Mouse (Mus musculus) kidney, embryonic 14.5 days (tissue): ENCODE data around the gene Camsap2. TPM values are rescaled to one million over a fixed set of nuclear protein-coding genes. Genes with fewer than 3 reads are reported as not detected.

ENCODE experiments used
- ATAC-seq: fragments of 200-750 bp; cut with Nextera tagmentation; 2 replicates; pipeline ENCODE4 v1.8.0; 2017; ENCODE audit warnings: moderate number of reproducible peaks, mild to moderate bottlenecking, moderate TSS enrichment, moderate library complexity; ENCODE audit not compliant: low FRiP score, low TSS enrichment
- H3K27ac ChIP-seq: fragments of 300-500 bp; sonication (generic); 2 replicates; pipeline ENCODE4 v1.5.1; 2014; ENCODE audit warnings: low read depth, mild to moderate bottlenecking, low read length, moderate library complexity, mixed read lengths
- H3K27me3 ChIP-seq: fragments of 300-500 bp; sonication (generic); 2 replicates; pipeline ENCODE4 v1.6.1; 2014; ENCODE audit warnings: mild to moderate bottlenecking, low read length; ENCODE audit not compliant: control insufficient read depth, insufficient read depth
- H3K36me3 ChIP-seq: fragments of 300-500 bp; sonication (generic); 2 replicates; pipeline ENCODE4 v1.6.1; 2014; ENCODE audit warnings: low read length, mixed read lengths; ENCODE audit not compliant: control insufficient read depth, insufficient read depth
- H3K4me1 ChIP-seq: fragments of 300-500 bp; sonication (generic); 2 replicates; pipeline ENCODE4 v1.6.1; 2014; ENCODE audit warnings: low read length, mixed read lengths; ENCODE audit not compliant: control insufficient read depth, insufficient read depth
- H3K4me2 ChIP-seq: fragments of 300-500 bp; sonication (generic); replicated peaks from 2 replicates; pipeline ENCODE4 v1.6.1; 2014; ENCODE audit warnings: low read depth, mild to moderate bottlenecking, low read length
- H3K4me3 ChIP-seq: fragments of 300-500 bp; sonication (generic); 2 replicates; pipeline ENCODE4 v1.5.1; 2014; ENCODE audit warnings: mild to moderate bottlenecking, low read length
- H3K9ac ChIP-seq: fragments of 300-500 bp; sonication (generic); 2 replicates; pipeline ENCODE4 v1.6.1; 2014; ENCODE audit warnings: low read depth, mild to moderate bottlenecking, low read length, moderate library complexity
- H3K9me3 ChIP-seq: fragments of 300-500 bp; sonication (generic); 2 replicates; pipeline ENCODE4 v1.6.1; 2016; ENCODE audit warnings: low read length; ENCODE audit not compliant: control insufficient read depth
- WGBS: fragments of 180-500 bp; shearing (Covaris S2); extraction: QIAGEN DNeasy Blood & Tissue Kit; methylation state at CpG from one replicate; pipeline ENCODE4 v1.1.7; 2014; 5-methylcytosine and 5-hydroxymethylcytosine counted together
- polyA plus RNA-seq: library from polyadenylated mRNA; unstranded; fragments of >200 nt; fragmentation: Nextera tagmentation; extraction: Ambion mirVana; gene quantifications from 2 replicates; pipeline ENCODE4 v1.2.1, GENCODE M21; 2014

The Camsap2 gene
- polyA plus RNA-seq, 1 experiment from 2014 or later, result 19.1 TPM

DNA sequence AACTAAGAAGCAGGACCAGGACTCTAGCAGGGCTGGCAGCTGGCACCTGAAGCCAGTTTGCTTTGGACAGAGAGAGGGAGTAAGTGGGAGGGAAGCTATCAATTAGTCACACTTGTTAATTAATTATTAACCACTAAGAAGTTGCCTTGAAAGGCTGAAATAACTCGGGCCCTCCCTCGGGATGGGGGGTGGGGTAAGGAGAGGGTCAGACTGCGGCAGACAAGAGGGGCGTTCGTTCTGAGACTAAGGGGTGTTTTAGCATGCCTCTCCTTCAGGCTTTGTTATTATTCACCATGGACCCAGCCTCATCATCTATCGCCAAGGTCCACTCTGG is 116.9 kb downstream of the Camsap2 start:
- Histone ChIP-seq H3K36me3 (peaks cover 25% of the 10 kb centered on the region), H3K9me3 (no peaks in the 10 kb centered on the region), H3K4me2 (peak overlapping the region; percentile 52), H3K4me1 (peaks cover 51% of the 10 kb centered on the region), H3K4me3 (peak overlapping the region; percentile 14), H3K27ac (peak overlapping the region; percentile 52; the same call in 1 of the 2 replicates), H3K27me3 (no peaks in the 10 kb centered on the region), H3K9ac (no peak overlapping the region)
- no peak for ATAC-seq
- WGBS, result 11% methylated on average over 6 of the region's 6 CpGs

DNA sequence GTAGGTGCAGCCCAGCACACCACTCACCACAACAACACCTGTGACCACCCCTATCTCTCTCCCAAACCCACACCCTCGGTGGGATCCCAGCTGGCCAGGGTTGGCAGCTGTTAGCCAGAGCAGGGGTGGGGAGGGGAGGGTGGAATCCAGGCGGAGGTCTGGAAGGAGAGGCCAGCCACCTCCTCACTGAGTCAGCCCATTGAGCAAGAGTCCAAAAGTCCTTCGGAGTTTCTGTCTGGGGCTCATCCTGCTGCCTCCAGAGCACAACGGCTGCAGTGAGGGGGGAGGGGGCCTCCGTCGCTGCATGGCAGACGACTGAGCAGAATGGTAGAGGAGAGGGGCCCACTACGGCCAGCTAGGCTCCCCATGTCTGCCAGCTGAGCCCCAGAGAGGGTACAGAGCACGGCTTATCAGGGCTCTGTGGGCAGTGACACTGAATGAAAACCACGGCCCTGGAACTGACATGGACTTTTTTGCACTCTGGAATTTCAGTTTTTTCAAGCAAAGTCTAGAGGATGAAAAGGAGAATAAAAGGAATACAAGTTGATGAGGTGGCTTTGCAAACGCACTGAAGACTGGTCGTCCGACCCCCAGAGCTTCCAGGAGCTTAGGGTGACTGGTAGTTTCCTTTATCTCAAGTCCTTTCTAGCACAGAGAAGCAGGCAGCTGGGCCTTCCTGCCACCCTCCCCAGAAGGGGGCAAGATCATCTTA is 117.4 kb downstream of the Camsap2 start:
- H3K4me2 ChIP-seq, result peak overlapping the region; percentile 52
- H3K27me3 ChIP-seq, result no peaks in the 10 kb centered on the region
- peaks cover 30% of the 10 kb centered on the region for H3K36me3 ChIP-seq
- peak overlapping the region; percentile 52; the same call in 1 of the 2 replicates for H3K27ac ChIP-seq
- H3K4me3 ChIP-seq, result peak overlapping the region; percentile 14
- 20% methylated on average over 13 of the region's 13 CpGs for WGBS
- ATAC-seq, result peak; percentile 33; the same call in 1 of the 2 replicates
- peaks cover 51% of the 10 kb centered on the region for H3K4me1 ChIP-seq
- peak overlapping the region; percentile 37; the same call in 1 of the 2 replicates for H3K9ac ChIP-seq
- H3K9me3 ChIP-seq, result no peaks in the 10 kb centered on the region

DNA sequence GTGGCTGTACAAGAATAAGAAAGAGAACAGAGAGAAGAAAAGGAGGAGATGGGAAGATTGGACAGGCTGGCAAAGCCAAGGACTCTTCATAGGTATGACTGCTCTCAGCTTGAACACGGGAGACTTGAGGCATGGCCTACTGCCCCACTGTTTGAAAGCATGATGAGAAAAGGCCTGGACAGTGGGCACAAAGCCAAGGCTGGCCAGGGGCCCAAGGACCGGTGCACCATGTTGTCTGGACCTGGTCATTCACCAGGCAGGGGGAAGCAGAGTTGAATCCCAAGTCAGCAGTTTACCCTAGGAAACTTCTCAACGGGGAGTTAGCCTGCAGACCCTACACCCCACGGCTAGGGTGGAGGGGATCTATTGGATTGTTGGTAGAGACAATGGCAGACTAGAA is 118.0 kb downstream of the Camsap2 start:
- Histone ChIP-seq H3K27ac (no peak overlapping the region; the same call in 1 of the 2 replicates), H3K9ac (no peak overlapping the region), H3K4me2 (no peak overlapping the region), H3K9me3 (no peaks in the 10 kb centered on the region), H3K27me3 (no peaks in the 10 kb centered on the region), H3K36me3 (peaks cover 33% of the 10 kb centered on the region), H3K4me3 (no peak overlapping the region), H3K4me1 (peaks cover 48% of the 10 kb centered on the region)
- WGBS, result 72% methylated on average over 4 of the region's 4 CpGs
- ATAC-seq, result no peak

DNA sequence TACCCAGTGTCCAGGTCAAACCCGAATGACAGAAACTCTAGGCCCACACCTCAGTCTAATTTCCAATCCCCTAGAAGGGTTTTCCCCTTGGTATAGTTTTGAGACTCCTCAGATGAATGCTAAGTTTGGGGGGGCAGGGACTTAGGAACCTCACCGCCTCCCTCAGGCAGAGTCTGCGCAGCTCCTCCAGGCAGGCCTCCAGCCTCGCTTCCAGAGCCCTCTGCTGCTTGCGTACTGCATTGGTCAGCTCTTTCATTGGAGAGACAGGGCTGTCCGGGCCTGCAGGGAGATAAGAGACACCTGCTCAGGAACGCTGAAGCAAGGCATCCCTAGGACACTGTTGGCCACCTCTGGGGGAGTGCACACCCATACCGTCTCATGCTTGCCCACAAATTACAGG is 119.3 kb downstream of the Camsap2 start:
- H3K4me2 ChIP-seq, result no peak overlapping the region
- no peak overlapping the region for H3K4me3 ChIP-seq
- no peaks in the 10 kb centered on the region for H3K27me3 ChIP-seq
- H3K4me1 ChIP-seq, result peaks cover 36% of the 10 kb centered on the region
- H3K36me3 ChIP-seq, result peaks cover 37% of the 10 kb centered on the region
- H3K27ac ChIP-seq, result no peak overlapping the region
- no peak for ATAC-seq
- H3K9ac ChIP-seq, result no peak overlapping the region
- WGBS, result 72% methylated on average over 8 of the region's 8 CpGs
- H3K9me3 ChIP-seq, result no peaks in the 10 kb centered on the region

DNA sequence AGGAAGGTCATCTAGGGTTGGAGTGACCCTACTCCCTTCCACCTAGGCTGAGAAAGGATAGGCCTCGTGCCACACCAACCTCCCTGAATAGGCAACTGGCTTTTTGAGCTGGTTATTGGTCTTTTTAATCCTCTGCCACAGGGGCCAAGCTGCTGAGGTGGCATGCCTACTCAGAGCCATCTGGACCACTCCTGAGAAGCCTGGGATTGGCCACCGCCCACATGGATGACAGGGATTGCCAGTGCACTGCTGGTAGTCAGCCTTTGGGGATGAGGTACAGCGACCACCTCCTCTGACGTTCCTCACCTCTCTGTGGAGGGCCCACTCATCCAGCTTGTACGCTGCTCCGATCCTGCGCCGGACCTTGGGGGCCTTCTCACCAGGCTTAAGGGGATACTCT is 120.1 kb downstream of the Camsap2 start:
- no peak overlapping the region for H3K4me2 ChIP-seq
- no peaks in the 10 kb centered on the region for H3K27me3 ChIP-seq
- peaks cover 33% of the 10 kb centered on the region for H3K4me1 ChIP-seq
- no peak overlapping the region for H3K9ac ChIP-seq
- no peaks in the 10 kb centered on the region for H3K9me3 ChIP-seq
- H3K4me3 ChIP-seq, result no peak overlapping the region
- H3K36me3 ChIP-seq, result peaks cover 40% of the 10 kb centered on the region
- no peak overlapping the region for H3K27ac ChIP-seq
- no peak for ATAC-seq
- 93% methylated on average over 8 of the region's 8 CpGs for WGBS

DNA sequence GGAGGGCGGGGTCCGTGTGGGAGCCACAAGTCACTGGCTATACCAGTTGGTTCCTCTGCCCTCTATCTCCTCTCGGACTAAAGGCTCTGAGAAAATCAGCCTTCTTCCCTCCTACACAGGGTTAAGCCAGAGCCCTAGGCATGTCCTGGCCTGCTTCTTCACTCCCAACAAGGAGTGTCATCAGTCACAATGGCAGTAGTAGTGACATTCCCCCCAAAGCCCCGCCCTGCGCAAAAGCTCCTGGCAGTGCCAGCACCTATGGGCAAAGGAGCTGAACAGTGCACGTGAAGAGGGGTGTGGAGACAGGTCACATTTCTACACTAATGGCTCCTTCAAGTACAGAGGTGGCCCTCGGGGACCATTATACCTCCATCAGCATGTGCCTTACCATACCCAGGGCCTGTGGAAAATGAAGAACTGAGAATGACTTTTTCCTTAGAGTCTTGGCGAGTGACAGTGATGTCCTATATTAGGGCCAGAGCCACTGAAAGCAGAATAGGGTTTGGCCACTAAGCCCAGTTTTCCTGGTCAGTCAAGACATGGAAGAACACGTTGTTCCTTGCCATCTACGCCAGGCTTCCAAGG is 122.1 kb downstream of the Camsap2 start:
- Histone ChIP-seq H3K4me3 (no peak overlapping the region), H3K9ac (no peak overlapping the region), H3K36me3 (peaks cover 52% of the 10 kb centered on the region), H3K27ac (no peak overlapping the region), H3K27me3 (no peaks in the 10 kb centered on the region), H3K9me3 (no peaks in the 10 kb centered on the region), H3K4me1 (peaks cover 18% of the 10 kb centered on the region), H3K4me2 (no peak overlapping the region)
- WGBS, result 90% methylated on average over 10 of the region's 10 CpGs
- ATAC-seq, result no peak

DNA sequence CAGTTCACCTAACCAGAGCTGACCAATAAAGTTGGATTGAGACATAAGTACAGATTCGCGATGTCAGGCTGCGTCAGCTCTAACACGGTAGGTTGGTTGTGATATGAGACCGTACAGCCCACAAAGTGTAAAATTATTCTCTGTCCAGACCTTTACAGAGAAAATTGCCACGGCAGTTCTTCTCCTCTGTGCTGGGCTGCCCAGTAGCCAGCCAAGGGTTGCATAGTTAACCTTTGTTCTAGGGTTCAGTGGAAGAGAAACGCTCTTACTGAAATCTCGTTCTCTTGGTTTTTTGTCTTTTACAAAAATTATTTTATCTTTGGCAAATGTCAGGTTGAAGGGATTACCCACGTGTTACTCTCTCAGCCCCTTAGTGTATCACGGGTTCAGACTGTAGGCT is 123.5 kb downstream of the Camsap2 start:
- Histone ChIP-seq H3K4me3 (no peak overlapping the region), H3K9me3 (no peaks in the 10 kb centered on the region), H3K27ac (no peak overlapping the region), H3K9ac (no peak overlapping the region), H3K27me3 (no peaks in the 10 kb centered on the region), H3K36me3 (peaks cover 66% of the 10 kb centered on the region), H3K4me1 (0 out of 2 replicates have a peak, but pooled peaks cover 4% of the 10 kb centered on the region), H3K4me2 (no peak overlapping the region)
- no peak for ATAC-seq
- 82% methylated on average over 10 of the region's 10 CpGs for WGBS

DNA sequence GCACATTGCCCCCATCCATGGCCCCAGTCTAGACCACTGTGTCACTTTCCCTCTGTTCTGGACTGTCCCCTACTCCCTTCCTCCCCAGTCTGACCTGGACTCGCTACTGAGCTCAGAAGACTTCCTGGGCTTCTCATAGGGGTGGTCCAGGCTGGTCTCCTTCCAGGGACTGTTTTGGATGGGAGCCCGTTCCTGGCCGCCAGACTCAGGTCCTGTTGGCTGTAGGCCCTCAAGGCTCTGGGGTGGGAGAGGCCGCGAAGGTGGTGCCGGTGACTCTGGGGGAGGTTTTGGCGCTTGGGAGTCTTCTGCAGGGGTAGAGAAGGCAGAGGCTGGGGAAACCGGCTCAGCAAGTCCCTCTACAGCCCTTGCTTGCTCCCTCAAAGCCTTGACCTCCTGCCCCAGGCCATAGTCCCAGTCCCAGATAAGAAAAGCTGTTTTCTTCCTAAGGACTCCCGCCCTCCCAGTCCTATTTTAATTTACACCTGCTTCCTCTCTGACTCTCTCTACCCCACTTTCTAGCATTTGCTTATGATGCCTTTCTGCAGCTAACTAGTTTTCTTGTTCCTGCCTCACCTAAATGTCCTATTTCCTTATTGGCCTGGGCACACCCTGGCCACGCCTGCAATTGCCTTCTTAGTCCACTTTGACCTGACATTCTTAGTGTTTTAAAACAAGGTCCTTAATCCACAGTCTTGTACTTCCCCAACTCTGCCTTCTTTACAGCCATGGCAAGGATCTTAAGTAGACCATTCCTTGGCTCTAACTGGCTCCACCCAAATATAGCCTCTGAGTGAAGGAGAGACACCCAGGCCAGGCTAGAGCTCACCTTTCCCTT is 125.7 kb downstream of the Camsap2 start:
- Histone ChIP-seq H3K4me3 (no peak overlapping the region), H3K4me2 (no peak overlapping the region), H3K9me3 (no peaks in the 10 kb centered on the region), H3K9ac (no peak overlapping the region), H3K36me3 (peaks cover 67% of the 10 kb centered on the region), H3K4me1 (0 out of 2 replicates have a peak, but pooled peaks cover 3% of the 10 kb centered on the region), H3K27ac (peak overlapping the region; percentile 30; the same call in 1 of the 2 replicates), H3K27me3 (no peaks in the 10 kb centered on the region)
- WGBS, result 74% methylated on average over 10 of the region's 10 CpGs
- ATAC-seq, result peak; percentile 53
